ENCODE assay signal across 31 mouse cellular contexts in genomic region chr12:104322454-104322853, GRCm38 (mm10). TPM values are rescaled to one million over a fixed set of nuclear protein-coding genes. Genes with fewer than 3 reads are reported as not detected.
"Had no signal": no experiment of that assay in that cellular context is flagged by ENCODE, and none has a peak within 500 bp of the region (broad histone marks: within the 10 kb centered on the region; RNA-seq: fewer than 3 reads in every experiment).

No protein-coding gene starts in this region.

- H3K27me3 ChIP-seq: heart, embryonic 13.5 days; heart, embryonic 15.5 days; hindbrain, embryonic 13.5 days; hindbrain, embryonic 15.5 days; kidney, embryonic 15.5 days; limb, embryonic 13.5 days; limb, embryonic 15.5 days had no signal

- H3K9ac ChIP-seq: heart, embryonic 13.5 days; heart, embryonic 15.5 days; hindbrain, embryonic 13.5 days; hindbrain, embryonic 15.5 days; kidney, embryonic 15.5 days; limb, embryonic 13.5 days; limb, embryonic 15.5 days had no signal

- H3K4me1 ChIP-seq: heart, embryonic 10.5 days; heart, embryonic 13.5 days; heart, embryonic 15.5 days; hindbrain, embryonic 13.5 days; hindbrain, embryonic 15.5 days; kidney, embryonic 15.5 days; limb, embryonic 13.5 days; limb, embryonic 15.5 days had no signal

- H3K4me3 ChIP-seq: heart, embryonic 10.5 days; heart, embryonic 13.5 days; heart, embryonic 15.5 days; hindbrain, embryonic 13.5 days; hindbrain, embryonic 15.5 days; kidney, embryonic 15.5 days; limb, embryonic 13.5 days; limb, embryonic 15.5 days had no signal

- ATAC-seq: hindbrain, postnatal 0 days; intestine, embryonic 16.5 days had no signal

- DNase-seq: gastrocnemius, postnatal 14 days; gastrocnemius, postnatal 36 days; heart, adult 18-20 months; heart, postnatal 14 days; heart, postnatal 36 days; kidney, adult 11 months; kidney, adult 2 months; kidney, adult 9 months; kidney, postnatal 14 days; kidney, postnatal 36 days; layer of hippocampus, adult 9-11 months; layer of hippocampus, postnatal 36 days; left cerebral cortex, postnatal 4 days had no signal

- H3K27ac ChIP-seq: heart, embryonic 10.5 days; heart, embryonic 13.5 days; heart, embryonic 15.5 days; hindbrain, embryonic 13.5 days; hindbrain, embryonic 15.5 days; hindbrain, postnatal 0 days; kidney, embryonic 15.5 days; kidney, postnatal 0 days; limb, embryonic 13.5 days; limb, embryonic 15.5 days had no signal

- H3K4me2 ChIP-seq: heart, embryonic 13.5 days; heart, embryonic 15.5 days; hindbrain, embryonic 13.5 days; hindbrain, embryonic 15.5 days; kidney, embryonic 15.5 days; limb, embryonic 13.5 days; limb, embryonic 15.5 days had no signal

- H3K9me3 ChIP-seq: heart, embryonic 10.5 days; heart, embryonic 13.5 days; heart, embryonic 15.5 days; hindbrain, embryonic 13.5 days; hindbrain, embryonic 15.5 days; kidney, embryonic 15.5 days; limb, embryonic 13.5 days; limb, embryonic 15.5 days had no signal

- H3K36me3 ChIP-seq: heart, embryonic 10.5 days; heart, embryonic 13.5 days; heart, embryonic 15.5 days; hindbrain, embryonic 13.5 days; hindbrain, embryonic 15.5 days; kidney, embryonic 15.5 days; limb, embryonic 13.5 days; limb, embryonic 15.5 days had no signal

RNA-seq across cellular contexts. Expression of gene Serpina3j, which starts 8.1 kb away (rescaled TPM):
- polyA plus RNA-seq: frontal cortex, adult 2 months; gonadal fat pad, adult 2 months; heart, embryonic 10.5 days; heart, embryonic 13.5 days; heart, embryonic 15.5 days; heart, postnatal 0 days; hindbrain, embryonic 11.5 days; hindbrain, embryonic 13.5 days; hindbrain, embryonic 15.5 days; hindbrain, postnatal 0 days; intestine, embryonic 14.5 days; intestine, embryonic 16.5 days; kidney, adult 2 months; kidney, embryonic 15.5 days; kidney, postnatal 0 days; large intestine, adult 2 months; limb, embryonic 11.5 days; limb, embryonic 13.5 days had no signal

RNA-seq across cellular contexts. Expression of gene Serpina3k, which starts 15.8 kb away (rescaled TPM):
- polyA plus RNA-seq: frontal cortex, adult 2 months; heart, embryonic 10.5 days; heart, embryonic 13.5 days; heart, embryonic 15.5 days; hindbrain, embryonic 11.5 days; hindbrain, embryonic 13.5 days; hindbrain, embryonic 15.5 days; hindbrain, postnatal 0 days; intestine, embryonic 14.5 days; intestine, embryonic 16.5 days; kidney, adult 2 months; kidney, embryonic 15.5 days; kidney, postnatal 0 days; large intestine, adult 2 months; limb, embryonic 11.5 days; limb, embryonic 13.5 days; limb, embryonic 15.5 days had no signal

RNA-seq across cellular contexts. Expression of gene Serpina3m, which starts 15.8 kb away (rescaled TPM):
- polyA plus RNA-seq: frontal cortex, adult 2 months; heart, embryonic 10.5 days; heart, embryonic 13.5 days; heart, embryonic 15.5 days; heart, postnatal 0 days; hindbrain, embryonic 11.5 days; hindbrain, embryonic 13.5 days; hindbrain, embryonic 15.5 days; hindbrain, postnatal 0 days; intestine, embryonic 14.5 days; intestine, embryonic 16.5 days; kidney, adult 2 months; kidney, embryonic 15.5 days; kidney, postnatal 0 days; limb, embryonic 11.5 days; limb, embryonic 13.5 days; limb, embryonic 15.5 days had no signal

RNA-seq across cellular contexts. Expression of gene Serpina3i, which starts 59.5 kb away (rescaled TPM):
- polyA plus RNA-seq: frontal cortex, adult 2 months; heart, embryonic 10.5 days; hindbrain, embryonic 11.5 days; hindbrain, embryonic 13.5 days; hindbrain, embryonic 15.5 days; hindbrain, postnatal 0 days; intestine, embryonic 14.5 days; limb, embryonic 11.5 days had no signal
